Mouse (Mus musculus) hindbrain, embryonic 15.5 days (tissue): ENCODE measurements around the gene Amh. TPM values are rescaled to one million over a fixed set of nuclear protein-coding genes. Genes with fewer than 3 reads are reported as not detected.

Experiments
- ATAC-seq: fragments of 200-750 bp; cut with Nextera tagmentation; 2 replicates; pipeline ENCODE4 v1.8.0; 2017; ENCODE audit warnings: low read depth, moderate number of reproducible peaks, moderate TSS enrichment; ENCODE audit not compliant: low FRiP score
- H3K27ac ChIP-seq: fragments of 300-500 bp; sonication (generic); replicated peaks from 2 replicates; pipeline ENCODE4 v1.5.1; 2015; ENCODE audit warnings: mild to moderate bottlenecking, inconsistent platforms
- H3K27me3 ChIP-seq: fragments of 300-500 bp; sonication (generic); 2 replicates; pipeline ENCODE4 v1.6.1; 2015; ENCODE audit warnings: control low read depth, inconsistent platforms
- H3K36me3 ChIP-seq: fragments of 300-500 bp; sonication (generic); 2 replicates; pipeline ENCODE4 v1.6.1; 2015; ENCODE audit warnings: control low read depth, inconsistent platforms
- H3K4me1 ChIP-seq: fragments of 300-500 bp; sonication (generic); replicated peaks from 2 replicates; pipeline ENCODE4 v1.6.1; 2015; ENCODE audit warnings: control low read depth, inconsistent platforms
- H3K4me2 ChIP-seq: fragments of 300-500 bp; sonication (generic); 2 replicates; pipeline ENCODE4 v1.6.1; 2015; ENCODE audit warnings: moderate library complexity, mild to moderate bottlenecking, inconsistent platforms
- H3K4me3 ChIP-seq: fragments of 300-500 bp; sonication (generic); 2 replicates; pipeline ENCODE4 v1.5.1; 2015; ENCODE audit warnings: mild to moderate bottlenecking, inconsistent platforms
- H3K9ac ChIP-seq: fragments of 300-500 bp; sonication (generic); 2 replicates; pipeline ENCODE4 v1.6.1; 2015; ENCODE audit warnings: inconsistent platforms
- H3K9me3 ChIP-seq: fragments of 300-500 bp; sonication (generic); 2 replicates; pipeline ENCODE4 v1.6.1; 2016; ENCODE audit warnings: control low read depth, inconsistent platforms
- WGBS: fragments of 180-500 bp; shearing (Covaris S2); methylation state at CpG from one replicate; pipeline ENCODE4 v1.1.7; 2015; 5-methylcytosine and 5-hydroxymethylcytosine counted together
- polyA plus RNA-seq: library from polyadenylated mRNA; unstranded; fragments of >200 nt; fragmentation: Nextera tagmentation; extraction: Ambion mirVana; gene quantifications from 2 replicates; pipeline ENCODE4 v1.2.1, GENCODE M21; 2015

The Amh gene
- polyA plus RNA-seq, 1 experiment from 2014 or later: 0.14 TPM

- no peak for ATAC-seq
- no peak overlapping the region for H3K4me3 ChIP-seq
- H3K9me3 ChIP-seq: no peaks in the 10 kb centered on the region
- no peak overlapping the region for H3K9ac ChIP-seq
- no peak overlapping the region for H3K27ac ChIP-seq
- no peaks in the 10 kb centered on the region for H3K27me3 ChIP-seq
- H3K36me3 ChIP-seq: peaks cover 91% of the 10 kb centered on the region
- peaks cover 4% of the 10 kb centered on the region for H3K4me1 ChIP-seq
- WGBS: 90% methylated on average over 19 of the region's 19 CpGs
- no peak overlapping the region for H3K4me2 ChIP-seq
Observed at GRCm38 (mm10) chr10:80790761-80791404, 14.2 kb upstream of the Amh start.

GRCm38 (mm10) chr10:80791476-80792174 is 13.4 kb upstream of the Amh start:
- Histone ChIP-seq H3K27ac (no peak overlapping the region), H3K27me3 (no peaks in the 10 kb centered on the region), H3K4me3 (no peak overlapping the region), H3K36me3 (peaks cover 86% of the 10 kb centered on the region), H3K4me2 (no peak overlapping the region), H3K9me3 (no peaks in the 10 kb centered on the region), H3K4me1 (peaks cover 11% of the 10 kb centered on the region), H3K9ac (no peak overlapping the region)
- 85% methylated on average over 33 of the region's 33 CpGs for WGBS
- ATAC-seq: no peak

- 71% methylated on average over 41 of the region's 41 CpGs for WGBS
- Histone ChIP-seq H3K4me3 (no peak overlapping the region), H3K4me1 (peaks cover 19% of the 10 kb centered on the region), H3K27ac (no peak overlapping the region), H3K36me3 (peaks cover 80% of the 10 kb centered on the region), H3K9me3 (no peaks in the 10 kb centered on the region), H3K9ac (no peak overlapping the region), H3K27me3 (no peaks in the 10 kb centered on the region), H3K4me2 (no peak overlapping the region)
- ATAC-seq: no peak
Observed at GRCm38 (mm10) chr10:80792175-80793032, 12.6 kb upstream of the Amh start.

GRCm38 (mm10) chr10:80793033-80793784 is 11.8 kb upstream of the Amh start:
- no peak overlapping the region for H3K4me2 ChIP-seq
- H3K27ac ChIP-seq: no peak overlapping the region
- H3K9me3 ChIP-seq: no peaks in the 10 kb centered on the region
- H3K9ac ChIP-seq: no peak overlapping the region
- H3K4me3 ChIP-seq: no peak overlapping the region
- peaks cover 73% of the 10 kb centered on the region for H3K36me3 ChIP-seq
- no peak for ATAC-seq
- H3K4me1 ChIP-seq: peaks cover 20% of the 10 kb centered on the region
- WGBS: 87% methylated on average over 13 of the region's 13 CpGs
- H3K27me3 ChIP-seq: no peaks in the 10 kb centered on the region

- Histone ChIP-seq H3K27ac (no peak overlapping the region), H3K9ac (no peak overlapping the region), H3K36me3 (peaks cover 67% of the 10 kb centered on the region), H3K9me3 (no peaks in the 10 kb centered on the region), H3K4me3 (no peak overlapping the region), H3K27me3 (no peaks in the 10 kb centered on the region), H3K4me2 (no peak overlapping the region), H3K4me1 (peaks cover 20% of the 10 kb centered on the region)
- no peak for ATAC-seq
- 82% methylated on average over 4 of the region's 4 CpGs for WGBS
Observed at GRCm38 (mm10) chr10:80793803-80794202, 11.2 kb upstream of the Amh start.

- 89% methylated on average over 8 of the region's 8 CpGs for WGBS
Observed at GRCm38 (mm10) chr10:80794750-80795149, 10.3 kb upstream of the Amh start.

GRCm38 (mm10) chr10:80796307-80796848 is 8.7 kb upstream of the Amh start:
- WGBS: 81% methylated on average over 9 of the region's 9 CpGs
- peaks cover 35% of the 10 kb centered on the region for H3K4me1 ChIP-seq
- no peaks in the 10 kb centered on the region for H3K27me3 ChIP-seq
- peak overlapping the region; percentile 82 for H3K4me2 ChIP-seq
- no peak for ATAC-seq
- H3K9me3 ChIP-seq: no peaks in the 10 kb centered on the region
- peak overlapping the region; percentile 96 for H3K4me3 ChIP-seq
- H3K27ac ChIP-seq: no peak overlapping the region
- H3K36me3 ChIP-seq: peaks cover 46% of the 10 kb centered on the region
- peak overlapping the region; percentile 99; the same call in 1 of the 2 replicates for H3K9ac ChIP-seq

More at GRCm38 (mm10) chr10:80794750-80795149, 10.3 kb upstream of the Amh start:
- ATAC-seq: no peak
- Histone ChIP-seq H3K9ac (no peak overlapping the region), H3K4me2 (no peak overlapping the region), H3K27ac (no peak overlapping the region), H3K36me3 (peaks cover 59% of the 10 kb centered on the region), H3K4me1 (peaks cover 26% of the 10 kb centered on the region), H3K27me3 (no peaks in the 10 kb centered on the region), H3K4me3 (no peak overlapping the region), H3K9me3 (no peaks in the 10 kb centered on the region)

GRCm38 (mm10) chr10:80797186-80798149 is 7.6 kb upstream of the Amh start:
- WGBS: 3% methylated on average over 53 of the region's 59 CpGs
- Histone ChIP-seq H3K4me2 (peak overlapping the region; percentile 82), H3K27me3 (no peaks in the 10 kb centered on the region), H3K27ac (peak overlapping the region; percentile 99), H3K36me3 (peaks cover 46% of the 10 kb centered on the region), H3K9me3 (no peaks in the 10 kb centered on the region), H3K4me3 (peak overlapping the region; percentile 96), H3K9ac (peak overlapping the region; percentile 99), H3K4me1 (peaks cover 35% of the 10 kb centered on the region)
- ATAC-seq: peak; percentile 77

GRCm38 (mm10) chr10:80798150-80799006 is 6.7 kb upstream of the Amh start, which contains the start of the genes Sf3a2 and Plekhj1:
Gene Sf3a2 (plus strand): TSS chr10:80798198.
Gene Plekhj1 (minus strand): TSS chr10:80798626.
- Histone ChIP-seq H3K4me2 (peak within 1 kb of the TSS; percentile 82), H3K27ac (peak within 1 kb of the TSS; percentile 99), H3K9ac (peak within 1 kb of the TSS; percentile 99), H3K4me3 (peak within 1 kb of the TSS; percentile 96), H3K36me3 (peaks cover 45% of the 10 kb centered on the region), H3K9me3 (no peaks in the 10 kb centered on the region), H3K27me3 (no peaks in the 10 kb centered on the region), H3K4me1 (peaks cover 35% of the 10 kb centered on the region)
- ATAC-seq: peak; percentile 92
- WGBS: under 1% methylated on average over 104 of the region's 104 CpGs
